Mouse (Mus musculus): ENCODE results near the gene Ndufv3.

- TF ChIP-seq CTCF (IDR thresholded peaks at IDR 0.05; ENCODE audit: low read depth): peak; percentile 43
- TF ChIP-seq EP300 (IDR thresholded peaks at IDR 0.05; ENCODE audit: low read depth): no peak
Observed at GRCm38 (mm10) chr17:31510944-31511343, 9.0 kb upstream of the Ndufv3 start.
